ENCODE assay signal across 8 mouse cellular contexts in genomic region chr8:111144901-111145459, GRCm38 (mm10). TPM values are rescaled to one million over a fixed set of nuclear protein-coding genes. Genes with fewer than 3 reads are reported as not detected.
DNase-seq lines count a peak whose midpoint lies in the region; ATAC-seq and TF ChIP-seq lines count a peak whose summit lies in the region.
"Not testable (repeated sequence)": the region's sequence is repeated elsewhere in the genome, so short reads cannot be mapped to it uniquely, and the experiment has no call there.

No protein-coding gene starts in this region.

- not testable (repeated sequence) for H3K36me3 ChIP-seq in embryonic facial prominence, embryonic 14.5 days (ENCODE audit: control insufficient read depth, insufficient read depth, low read length); heart, embryonic 15.5 days; kidney, embryonic 16.5 days (ENCODE audit: insufficient read depth, low read length); liver, embryonic 15.5 days (replicated peaks); midbrain, postnatal 0 days (ENCODE audit: insufficient read depth, low read length); stomach, embryonic 14.5 days (ENCODE audit: control insufficient read depth, insufficient read depth, low read length)

- WGBS in embryonic facial prominence, embryonic 14.5 days = 0% methylated on average over 9 of the region's 63 CpGs
- under 1% methylated on average over 63 of the region's 63 CpGs for WGBS in heart, embryonic 15.5 days
- under 1% methylated on average over 40 of the region's 63 CpGs for WGBS in kidney, embryonic 16.5 days
- under 1% methylated on average over 63 of the region's 63 CpGs for WGBS in liver, embryonic 15.5 days (ENCODE audit: insufficient replicate concordance)
- WGBS in midbrain, postnatal 0 days = under 1% methylated on average over 50 of the region's 63 CpGs
- WGBS in stomach, embryonic 14.5 days = under 1% methylated on average over 54 of the region's 63 CpGs

- peak overlapping the region; percentile 75 for H3K9ac ChIP-seq in embryonic facial prominence, embryonic 14.5 days (ENCODE audit: low read depth, low read length)
- H3K9ac ChIP-seq in heart, embryonic 15.5 days = peak overlapping the region; percentile 75
- H3K9ac ChIP-seq in kidney, embryonic 16.5 days (replicated peaks; ENCODE audit: low read length) = peak overlapping the region; percentile 71
- peak overlapping the region; percentile 54 for H3K9ac ChIP-seq in liver, embryonic 15.5 days
- peak overlapping the region; percentile 56 for H3K9ac ChIP-seq in midbrain, postnatal 0 days (replicated peaks; ENCODE audit: low read length, poor library complexity, severe bottlenecking)
- peak overlapping the region; percentile 53 for H3K9ac ChIP-seq in stomach, embryonic 14.5 days (replicated peaks; ENCODE audit: low read depth, low read length)

- H3K27me3 ChIP-seq in embryonic facial prominence, embryonic 14.5 days (replicated peaks; ENCODE audit: control insufficient read depth, insufficient read depth, low read length); heart, embryonic 15.5 days; kidney, embryonic 16.5 days (ENCODE audit: insufficient read depth, low read length); midbrain, postnatal 0 days (ENCODE audit: insufficient read depth, low read length); stomach, embryonic 14.5 days (ENCODE audit: control insufficient read depth, insufficient read depth, low read length): not testable (repeated sequence)
- peaks cover 10% of the 10 kb centered on the region; the same call in 1 of the 2 replicates for H3K27me3 ChIP-seq in liver, embryonic 15.5 days

- H3K4me2 ChIP-seq in embryonic facial prominence, embryonic 14.5 days (ENCODE audit: low read depth, low read length) = peak overlapping the region; percentile 74
- H3K4me2 ChIP-seq in heart, embryonic 15.5 days = peak overlapping the region; percentile 92
- peak overlapping the region; percentile 73 for H3K4me2 ChIP-seq in kidney, embryonic 16.5 days (replicated peaks; ENCODE audit: low read depth, low read length)
- peak overlapping the region; percentile 98 for H3K4me2 ChIP-seq in liver, embryonic 15.5 days
- H3K4me2 ChIP-seq in midbrain, postnatal 0 days (ENCODE audit: low read depth, low read length, poor library complexity, severe bottlenecking) = peak overlapping the region; percentile 62
- peak overlapping the region; percentile 74 for H3K4me2 ChIP-seq in stomach, embryonic 14.5 days (replicated peaks; ENCODE audit: low read depth, low read length)

- H3K4me3 ChIP-seq in embryonic facial prominence, embryonic 14.5 days (ENCODE audit: low read depth, low read length) = peak overlapping the region; percentile 67
- peak overlapping the region; percentile 86 for H3K4me3 ChIP-seq in heart, embryonic 15.5 days
- H3K4me3 ChIP-seq in kidney, embryonic 16.5 days (ENCODE audit: low read length) = peak overlapping the region; percentile 72
- H3K4me3 ChIP-seq in liver, embryonic 15.5 days (replicated peaks) = peak overlapping the region; percentile 68
- peak overlapping the region; percentile 72 for H3K4me3 ChIP-seq in midbrain, postnatal 0 days (ENCODE audit: low read depth, low read length)
- peak overlapping the region; percentile 53 for H3K4me3 ChIP-seq in stomach, embryonic 14.5 days (ENCODE audit: low read depth, low read length)

- H3K4me1 ChIP-seq in embryonic facial prominence, embryonic 14.5 days (ENCODE audit: control insufficient read depth, insufficient read depth, low read length); heart, embryonic 15.5 days (replicated peaks); midbrain, postnatal 0 days (ENCODE audit: insufficient read depth, low read length); stomach, embryonic 14.5 days (ENCODE audit: control insufficient read depth, insufficient read depth, low read length): not testable (repeated sequence)
- H3K4me1 ChIP-seq in kidney, embryonic 16.5 days (ENCODE audit: insufficient read depth, low read length) = peaks cover 11% of the 10 kb centered on the region; the same call in 1 of the 2 replicates
- H3K4me1 ChIP-seq in liver, embryonic 15.5 days (replicated peaks) = peaks cover 27% of the 10 kb centered on the region

- peak; percentile 25 for DNase-seq in 3T3-L1 (ENCODE audit: low read depth, low spot score)
- peak; percentile 44 for DNase-seq in adrenal gland, postnatal 14 days
- DNase-seq in embryonic facial prominence, embryonic 14.5 days (ENCODE audit: low spot score); midbrain, postnatal 0 days (ENCODE audit: low spot score): not testable (repeated sequence)

- ATAC-seq in embryonic facial prominence, embryonic 14.5 days (ENCODE audit: low read depth) = peak; percentile 55; the same call in 1 of the 2 replicates
- peak; percentile 73; the same call in 1 of the 2 replicates for ATAC-seq in heart, embryonic 15.5 days (replicated peaks; ENCODE audit: insufficient number of reproducible peaks, insufficient read depth, low FRiP score, low read depth)
- ATAC-seq in kidney, embryonic 16.5 days (ENCODE audit: low FRiP score, low TSS enrichment) = peak; percentile 73
- peak; percentile 79 for ATAC-seq in liver, embryonic 15.5 days (ENCODE audit: insufficient read depth)
- ATAC-seq in midbrain, postnatal 0 days (ENCODE audit: low FRiP score) = peak; percentile 61
- ATAC-seq in stomach, embryonic 14.5 days (ENCODE audit: insufficient number of reproducible peaks, insufficient read depth, low FRiP score, low read depth) = peak; percentile 62

- H3K27ac ChIP-seq in embryonic facial prominence, embryonic 14.5 days (replicated peaks; ENCODE audit: low read depth, low read length); liver, embryonic 15.5 days (replicated peaks); stomach, embryonic 14.5 days (ENCODE audit: low read length): not testable (repeated sequence)
- peak overlapping the region; percentile 75 for H3K27ac ChIP-seq in heart, embryonic 15.5 days
- H3K27ac ChIP-seq in kidney, embryonic 16.5 days (ENCODE audit: low read length) = 0 out of 2 replicates have a peak overlapping the region, but pooled peaks have one; percentile 14
- H3K27ac ChIP-seq in midbrain, postnatal 0 days (ENCODE audit: low read depth, low read length) = 0 out of 2 replicates have a peak overlapping the region, but pooled peaks have one; percentile 18

- TF ChIP-seq CTCF in midbrain, postnatal 0 days (IDR thresholded peaks at IDR 0.05) = not testable (repeated sequence)

- not testable (repeated sequence) for H3K9me3 ChIP-seq in embryonic facial prominence, embryonic 14.5 days (ENCODE audit: control insufficient read depth, low read length); heart, embryonic 15.5 days (replicated peaks); kidney, embryonic 16.5 days (ENCODE audit: low read length); liver, embryonic 15.5 days (replicated peaks); midbrain, postnatal 0 days (ENCODE audit: low read length); stomach, embryonic 14.5 days (ENCODE audit: control insufficient read depth, low read depth, low read length)

RNA-seq across cellular contexts. Expression of gene Pdpr, which starts 50.5 kb away (rescaled TPM):
- total RNA-seq in adrenal gland, postnatal 14 days (2021) = 41.4 and 47.2 TPM in 2 replicates
- 7.0 and 7.4 TPM in 2 replicates for polyA plus RNA-seq in embryonic facial prominence, embryonic 14.5 days (2014; fragmentation: Nextera tagmentation; extraction: Ambion mirVana)
- 10.2 and 11.9 TPM in 2 replicates for polyA plus RNA-seq in heart, embryonic 15.5 days (2015; fragmentation: Nextera tagmentation; extraction: Ambion mirVana)
- 10.5 and 12.7 TPM in 2 replicates for polyA plus RNA-seq in kidney, embryonic 16.5 days (2015; fragmentation: Nextera tagmentation; extraction: Ambion mirVana)
- 2.4 and 2.6 TPM in 2 replicates for polyA plus RNA-seq in liver, embryonic 15.5 days (2015; fragmentation: Nextera tagmentation; extraction: Ambion mirVana)
- total RNA-seq in midbrain, postnatal 0 days (2014; rRNA removed) = 19.3 and 19.5 TPM in 2 replicates
- polyA plus RNA-seq in midbrain, postnatal 0 days (2015; fragmentation: Nextera tagmentation; extraction: Ambion mirVana) = 6.7 and 9.5 TPM in 2 replicates
- polyA plus RNA-seq in stomach, embryonic 14.5 days (2014; fragmentation: Nextera tagmentation; extraction: Ambion mirVana) = 7.5 and 8.6 TPM in 2 replicates

RNA-seq across cellular contexts. Expression of gene Clec18a, which starts 52.8 kb away (rescaled TPM):
- 0.19 TPM in 1 of 2 replicates, not detected in the other for total RNA-seq in adrenal gland, postnatal 14 days (2021)
- 0.68 and 0.97 TPM in 2 replicates for polyA plus RNA-seq in embryonic facial prominence, embryonic 14.5 days (2014; fragmentation: Nextera tagmentation; extraction: Ambion mirVana)
- not detected in 2 replicates for polyA plus RNA-seq in heart, embryonic 15.5 days (2015; fragmentation: Nextera tagmentation; extraction: Ambion mirVana)
- polyA plus RNA-seq in kidney, embryonic 16.5 days (2015; fragmentation: Nextera tagmentation; extraction: Ambion mirVana) = 87.0 and 94.7 TPM in 2 replicates
- not detected in 2 replicates for polyA plus RNA-seq in liver, embryonic 15.5 days (2015; fragmentation: Nextera tagmentation; extraction: Ambion mirVana)
- total RNA-seq in midbrain, postnatal 0 days (2014; rRNA removed) = not detected in 2 replicates
- polyA plus RNA-seq in midbrain, postnatal 0 days (2015; fragmentation: Nextera tagmentation; extraction: Ambion mirVana) = 0.10 and 0.39 TPM in 2 replicates
- polyA plus RNA-seq in stomach, embryonic 14.5 days (2014; fragmentation: Nextera tagmentation; extraction: Ambion mirVana) = not detected in 2 replicates

Comparison
In these comparisons a context has a peak if more than half of its experiments do, and no peak if none do; other contexts are left out.
1. RNA of gene Clec18a, which starts 52.8 kb away (polyA plus RNA-seq): 87.0 to 94.7 TPM in kidney, embryonic 16.5 days; 0.68 to 0.97 TPM in embryonic facial prominence, embryonic 14.5 days, 0.10 to 0.39 TPM in midbrain, postnatal 0 days, not detected in heart, embryonic 15.5 days, not detected in liver, embryonic 15.5 days and not detected in stomach, embryonic 14.5 days; every median in the first group is over 10 times any median in the second.
2. Peak in every context shown above with its lines, with median percentiles within 50 percentile points of each other: ATAC-seq, H3K4me2 ChIP-seq, H3K4me3 ChIP-seq and H3K9ac ChIP-seq.